Mouse (Mus musculus) G1E (cell line): ENCODE measurements at regions not wholly inside any gene's neighbourhood (a gene's known extent, or its start where the extent isn't known, plus 50 kb on each side); places are given as distances from the start of the nearest gene placed in this dataset.

ENCODE experiments used
- CTCF ChIP-seq: IDR thresholded peaks from 2 replicates; pipeline ENCODE4 v1.5.1; 2012; ENCODE audit warnings: low read depth, low read length, inconsistent platforms, mixed read lengths
- GATA1 ChIP-seq: IDR thresholded peaks from 2 replicates; pipeline ENCODE4 v1.6.1; 2012; ENCODE audit warnings: borderline replicate concordance, low read length, inconsistent platforms, mixed read lengths
- GATA2 ChIP-seq: IDR thresholded peaks from 2 replicates; pipeline ENCODE4 v1.6.1; 2012; ENCODE audit warnings: low read depth, low read length, inconsistent platforms, borderline replicate concordance
- POLR2AphosphoS5 ChIP-seq: IDR thresholded peaks from 2 replicates; pipeline ENCODE4 v1.6.1; 2012; ENCODE audit warnings: low read depth, low read length, inconsistent platforms; ENCODE audit not compliant: insufficient replicate concordance
- TAL1 ChIP-seq: conservative IDR thresholded peaks from 2 replicates; pipeline ENCODE4 v1.6.1; 2012; ENCODE audit warnings: low read depth, low read length, inconsistent platforms, mixed read lengths

- TF ChIP-seq CTCF, result no peak
- no peak for TF ChIP-seq GATA1
- no peak for TF ChIP-seq TAL1
- no peak for TF ChIP-seq GATA2
- no peak for TF ChIP-seq POLR2AphosphoS5
Measured at GRCm38 (mm10) chr1:13846336-13846865, 2246.7 kb downstream of the 4930444P10Rik start.
